Mouse (Mus musculus) lung, postnatal 0 days (tissue): Measurements from ENCODE around the gene Dcaf7.

ENCODE experiments used
- CTCF ChIP-seq: IDR thresholded peaks from 2 replicates; pipeline ENCODE4 v1.5.1; 2016; ENCODE audit warnings: antibody characterized with exemption, mild to moderate bottlenecking
- EP300 ChIP-seq: IDR thresholded peaks from 2 replicates; pipeline ENCODE4 v1.6.1; 2016; ENCODE audit warnings: antibody characterized with exemption, mild to moderate bottlenecking, control low read depth

GRCm38 (mm10) chr11:106056819-106057491, 20.3 kb downstream of the Dcaf7 start:
- no peak for TF ChIP-seq CTCF
- TF ChIP-seq EP300 = no peak
